Mouse (Mus musculus) hindbrain, embryonic 15.5 days (tissue): Measurements from ENCODE around the gene Rgs13. TPM values are rescaled to one million over a fixed set of nuclear protein-coding genes. Genes with fewer than 3 reads are reported as not detected.
"Not testable (repeated sequence)": the region's sequence is repeated elsewhere in the genome, so short reads cannot be mapped to it uniquely, and the experiment has no call there.

Experiments
- ATAC-seq: fragments of 200-750 bp; cut with Nextera tagmentation; 2 replicates; pipeline ENCODE4 v1.8.0; 2017; ENCODE audit warnings: low read depth, moderate number of reproducible peaks, moderate TSS enrichment; ENCODE audit not compliant: low FRiP score
- H3K27ac ChIP-seq: fragments of 300-500 bp; sonication (generic); replicated peaks from 2 replicates; pipeline ENCODE4 v1.5.1; 2015; ENCODE audit warnings: mild to moderate bottlenecking, inconsistent platforms
- H3K27me3 ChIP-seq: fragments of 300-500 bp; sonication (generic); 2 replicates; pipeline ENCODE4 v1.6.1; 2015; ENCODE audit warnings: control low read depth, inconsistent platforms
- H3K36me3 ChIP-seq: fragments of 300-500 bp; sonication (generic); 2 replicates; pipeline ENCODE4 v1.6.1; 2015; ENCODE audit warnings: control low read depth, inconsistent platforms
- H3K4me1 ChIP-seq: fragments of 300-500 bp; sonication (generic); replicated peaks from 2 replicates; pipeline ENCODE4 v1.6.1; 2015; ENCODE audit warnings: control low read depth, inconsistent platforms
- H3K4me2 ChIP-seq: fragments of 300-500 bp; sonication (generic); 2 replicates; pipeline ENCODE4 v1.6.1; 2015; ENCODE audit warnings: moderate library complexity, mild to moderate bottlenecking, inconsistent platforms
- H3K4me3 ChIP-seq: fragments of 300-500 bp; sonication (generic); 2 replicates; pipeline ENCODE4 v1.5.1; 2015; ENCODE audit warnings: mild to moderate bottlenecking, inconsistent platforms
- H3K9ac ChIP-seq: fragments of 300-500 bp; sonication (generic); 2 replicates; pipeline ENCODE4 v1.6.1; 2015; ENCODE audit warnings: inconsistent platforms
- H3K9me3 ChIP-seq: fragments of 300-500 bp; sonication (generic); 2 replicates; pipeline ENCODE4 v1.6.1; 2016; ENCODE audit warnings: control low read depth, inconsistent platforms
- WGBS: fragments of 180-500 bp; shearing (Covaris S2); methylation state at CpG from one replicate; pipeline ENCODE4 v1.1.7; 2015; 5-methylcytosine and 5-hydroxymethylcytosine counted together
- polyA plus RNA-seq: library from polyadenylated mRNA; unstranded; fragments of >200 nt; fragmentation: Nextera tagmentation; extraction: Ambion mirVana; gene quantifications from 2 replicates; pipeline ENCODE4 v1.2.1, GENCODE M21; 2015

Gene Rgs13
- polyA plus RNA-seq, 1 experiment from 2014 or later: 0.48 TPM

DNA sequence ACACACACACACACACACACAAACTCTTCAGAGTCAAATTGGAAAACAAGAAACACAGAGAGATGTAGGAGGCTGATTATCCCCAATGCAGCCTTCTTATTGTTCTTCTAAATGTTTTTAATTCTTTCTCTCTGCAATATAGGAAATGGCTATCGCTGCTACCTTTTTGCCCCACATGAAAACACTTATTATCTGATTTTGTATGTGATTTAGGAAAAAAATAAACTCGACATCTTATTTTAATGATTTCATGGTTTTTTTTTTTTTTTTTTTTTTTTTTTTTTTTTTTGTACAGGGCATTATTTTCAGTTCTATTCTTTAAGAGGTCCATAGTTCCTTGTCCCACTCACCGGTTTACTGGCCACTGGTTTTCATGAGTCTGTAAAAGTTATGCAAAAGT lies 27.2 kb downstream of the Rgs13 start:
- ATAC-seq: no peak
- H3K36me3 ChIP-seq: no peaks in the 10 kb centered on the region
- peaks cover 8% of the 10 kb centered on the region for H3K4me1 ChIP-seq
- no peak overlapping the region for H3K27ac ChIP-seq
- no peak overlapping the region for H3K4me3 ChIP-seq
- WGBS: 74% methylated on average over 3 of the region's 3 CpGs
- H3K9ac ChIP-seq: no peak overlapping the region
- H3K9me3 ChIP-seq: no peaks in the 10 kb centered on the region
- H3K4me2 ChIP-seq: no peak overlapping the region
- H3K27me3 ChIP-seq: no peaks in the 10 kb centered on the region

DNA sequence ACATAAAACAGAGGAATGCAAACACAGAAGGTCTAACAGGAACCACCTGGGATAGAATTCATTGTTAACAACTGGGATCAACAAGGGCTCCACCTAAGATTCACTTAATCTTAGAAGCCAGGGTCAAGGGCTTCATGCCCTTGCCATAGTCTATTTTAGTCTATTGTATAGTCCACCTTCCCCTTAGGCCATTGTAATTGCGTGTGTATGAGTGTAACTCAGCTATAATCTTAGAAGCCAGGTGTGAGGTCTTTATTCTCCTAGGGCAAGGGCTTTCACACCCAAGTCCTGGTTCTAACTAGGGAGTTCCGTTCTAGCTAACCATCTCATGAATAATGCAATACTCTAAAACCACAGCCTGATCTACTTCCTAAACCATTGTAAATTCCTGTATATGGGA lies 35.8 kb downstream of the Rgs13 start:
- H3K36me3 ChIP-seq, H3K4me3 ChIP-seq, ATAC-seq, H3K27ac ChIP-seq, H3K4me1 ChIP-seq, H3K4me2 ChIP-seq, H3K9me3 ChIP-seq, H3K27me3 ChIP-seq, H3K9ac ChIP-seq: not testable (repeated sequence)
- WGBS: 81% methylated on average over 2 of the region's 2 CpGs

DNA sequence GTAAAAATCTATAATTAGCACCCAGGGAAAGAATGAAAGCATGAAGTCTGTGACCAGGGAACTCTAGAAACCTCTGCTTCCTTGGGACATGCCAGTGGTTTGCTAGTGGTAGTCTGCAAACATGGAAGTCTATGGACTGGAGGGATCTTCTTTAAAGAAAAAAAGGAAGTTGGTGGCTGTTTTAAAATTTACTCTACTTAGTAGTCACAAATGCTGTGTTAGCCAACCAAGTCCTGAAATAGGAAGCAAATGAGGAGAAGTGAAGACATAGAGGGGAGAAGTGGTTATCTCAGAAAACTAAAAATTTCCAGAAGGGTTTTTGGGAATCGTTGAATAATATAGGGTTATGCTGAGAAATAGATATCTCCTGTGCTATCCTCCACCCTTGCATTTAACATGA lies 37.3 kb downstream of the Rgs13 start:
- 97% methylated on average over 1 of the region's 1 CpGs for WGBS
- no peak overlapping the region for H3K9ac ChIP-seq
- no peak overlapping the region for H3K4me3 ChIP-seq
- no peak for ATAC-seq
- H3K27me3 ChIP-seq: no peaks in the 10 kb centered on the region
- H3K27ac ChIP-seq: no peak overlapping the region
- no peaks in the 10 kb centered on the region for H3K36me3 ChIP-seq
- no peaks in the 10 kb centered on the region for H3K9me3 ChIP-seq
- no peak overlapping the region for H3K4me2 ChIP-seq
- H3K4me1 ChIP-seq: no peaks in the 10 kb centered on the region

DNA sequence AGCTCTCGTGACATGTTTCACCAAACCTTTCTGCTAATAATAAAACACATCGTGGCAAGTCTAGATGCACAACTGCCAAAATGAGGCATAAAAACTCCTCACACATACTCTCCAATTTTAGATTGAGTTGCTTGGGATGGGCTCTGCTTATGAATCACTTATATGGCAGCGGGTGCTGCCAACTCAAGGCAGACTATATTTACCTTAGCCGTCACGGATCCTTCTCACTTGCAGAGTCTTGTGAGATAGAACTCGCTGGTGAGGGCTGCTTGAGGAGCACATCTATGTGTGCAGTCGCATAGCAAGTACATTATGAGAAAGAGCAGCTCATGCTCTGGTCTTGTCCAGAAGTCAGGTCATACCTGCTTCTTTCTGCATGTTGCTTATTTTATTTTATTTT lies 49.2 kb downstream of the Rgs13 start:
- no peak for ATAC-seq
- Histone ChIP-seq H3K27ac (no peak overlapping the region), H3K9ac (no peak overlapping the region), H3K4me1 (no peaks in the 10 kb centered on the region), H3K4me3 (no peak overlapping the region), H3K4me2 (no peak overlapping the region), H3K9me3 (no peaks in the 10 kb centered on the region), H3K27me3 (no peaks in the 10 kb centered on the region), H3K36me3 (no peaks in the 10 kb centered on the region)
- WGBS: 93% methylated on average over 7 of the region's 7 CpGs

DNA sequence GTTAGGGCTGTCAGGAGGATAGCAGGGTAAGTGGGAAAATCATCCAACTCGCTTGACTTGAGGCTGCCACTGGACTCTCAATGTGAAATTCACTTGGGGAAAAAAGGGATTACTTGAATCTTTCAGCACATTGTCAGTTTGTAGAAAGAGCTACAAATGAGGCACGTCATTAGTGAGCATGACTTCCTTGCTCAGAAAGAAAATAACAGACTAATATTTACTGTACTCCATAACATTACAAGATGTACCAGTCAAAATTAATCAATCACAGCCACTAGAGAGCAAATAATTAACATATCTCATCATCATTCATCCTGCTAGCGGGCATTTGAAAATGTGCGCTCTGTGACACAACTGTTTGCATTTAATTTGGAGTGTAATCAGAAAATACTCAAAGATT lies 57.1 kb downstream of the Rgs13 start:
- ATAC-seq: no peak
- Histone ChIP-seq H3K4me3 (no peak overlapping the region), H3K4me2 (no peak overlapping the region), H3K27me3 (no peaks in the 10 kb centered on the region), H3K27ac (no peak overlapping the region), H3K4me1 (no peaks in the 10 kb centered on the region), H3K9me3 (no peaks in the 10 kb centered on the region), H3K9ac (no peak overlapping the region), H3K36me3 (no peaks in the 10 kb centered on the region)
- WGBS: 70% methylated on average over 4 of the region's 4 CpGs

DNA sequence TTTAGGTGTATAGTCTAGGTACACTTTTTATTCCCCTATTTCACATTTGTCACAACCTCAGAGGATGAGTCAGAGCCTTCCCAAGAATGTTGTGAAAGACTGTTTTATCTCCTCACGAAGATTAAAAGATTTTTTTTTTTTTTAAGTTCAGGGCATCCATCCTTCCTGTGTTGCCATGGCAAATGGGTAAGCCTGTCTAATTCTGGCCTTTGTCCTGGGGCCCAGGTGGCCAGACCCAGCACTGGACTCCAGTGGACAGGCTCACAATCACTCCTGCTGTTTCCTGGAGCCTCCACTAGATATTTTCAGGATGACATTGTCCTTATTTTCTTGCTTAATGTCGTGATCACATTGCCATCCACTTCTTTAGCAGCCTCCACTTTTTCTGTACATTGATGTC lies 57.7 kb downstream of the Rgs13 start:
- WGBS: 51% methylated on average over 2 of the region's 2 CpGs
- no peak for ATAC-seq
- H3K27ac ChIP-seq: no peak overlapping the region

DNA sequence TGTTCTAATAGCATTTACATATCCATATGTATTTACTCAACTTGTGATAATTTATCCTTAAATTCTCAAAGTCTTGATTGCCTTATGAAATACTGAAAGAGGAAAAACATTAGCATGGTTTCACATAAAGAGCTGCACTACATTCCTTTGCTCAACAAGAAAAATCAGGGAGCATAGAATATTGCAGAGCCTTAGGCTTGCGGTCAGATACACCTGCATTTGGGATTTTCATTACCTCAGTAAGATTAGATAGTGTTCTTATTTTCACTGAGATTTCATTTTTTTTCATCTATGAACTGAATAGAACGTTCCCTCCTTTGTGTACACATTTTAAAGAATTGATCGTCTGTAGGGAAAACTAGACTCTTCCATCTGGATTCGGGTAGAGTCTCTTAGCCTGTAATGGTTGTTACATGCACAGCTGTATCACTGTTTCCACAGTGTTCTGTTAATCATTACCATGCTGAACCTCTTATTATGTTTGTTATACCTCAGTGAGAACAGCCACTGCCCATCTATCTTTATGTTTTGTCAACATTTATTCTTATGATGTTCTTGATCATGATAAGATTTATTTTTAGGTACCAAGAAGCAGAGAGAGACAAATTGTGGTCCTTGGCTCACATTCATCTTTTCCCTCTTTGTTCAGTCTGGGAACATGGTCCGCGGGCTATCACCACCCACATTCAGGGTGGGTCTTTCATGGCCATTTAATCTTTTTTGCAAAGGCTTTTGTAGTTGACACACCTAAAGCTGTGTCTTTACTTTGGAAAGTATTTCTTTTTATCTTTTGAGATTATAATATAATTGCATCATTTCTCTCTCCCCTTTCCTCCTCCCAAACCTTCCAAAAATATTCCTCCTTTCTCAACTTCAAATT lies 61.1 kb downstream of the Rgs13 start:
- 82% methylated on average over 6 of the region's 6 CpGs for WGBS
- Histone ChIP-seq H3K27me3 (no peaks in the 10 kb centered on the region), H3K27ac (no peak overlapping the region), H3K36me3 (no peaks in the 10 kb centered on the region), H3K9me3 (no peaks in the 10 kb centered on the region), H3K4me2 (no peak overlapping the region), H3K4me3 (no peak overlapping the region), H3K9ac (no peak overlapping the region), H3K4me1 (no peaks in the 10 kb centered on the region)
- no peak for ATAC-seq

More for the DNA sequence above, 57.7 kb downstream of the Rgs13 start:
- Histone ChIP-seq H3K9ac (no peak overlapping the region), H3K4me2 (no peak overlapping the region), H3K9me3 (no peaks in the 10 kb centered on the region), H3K36me3 (no peaks in the 10 kb centered on the region), H3K4me3 (no peak overlapping the region), H3K27me3 (no peaks in the 10 kb centered on the region), H3K4me1 (no peaks in the 10 kb centered on the region)

DNA sequence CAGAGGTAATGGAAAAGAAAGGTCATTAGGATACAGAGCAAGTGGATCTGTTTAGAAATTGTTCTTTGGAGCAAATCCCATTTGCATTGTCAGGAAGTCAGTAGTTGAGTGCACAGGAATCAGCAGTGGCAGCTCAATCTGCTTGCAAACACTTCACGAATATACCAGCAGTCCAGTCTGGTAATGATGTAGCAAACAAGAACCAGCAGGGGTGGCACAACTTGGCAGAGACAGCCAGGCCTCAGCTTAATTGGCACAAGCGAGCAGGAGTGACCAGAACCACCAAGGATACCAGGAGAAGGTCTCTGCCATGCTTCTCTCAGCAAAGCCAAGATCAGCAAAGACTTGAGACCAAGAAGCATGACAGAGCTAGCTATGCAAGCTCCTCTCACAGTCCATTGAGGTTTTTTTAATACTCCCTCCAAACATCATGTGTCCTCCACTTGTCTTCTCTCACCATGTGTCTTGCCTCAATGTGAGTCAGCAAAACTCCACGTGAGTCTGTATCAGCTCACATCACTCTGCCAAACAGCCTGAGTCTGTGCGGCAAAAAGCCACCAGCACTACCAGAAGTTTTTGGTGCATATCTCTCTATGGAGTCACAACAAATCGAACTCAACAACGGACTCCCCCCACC lies 63.6 kb downstream of the Rgs13 start:
- H3K36me3 ChIP-seq: no peaks in the 10 kb centered on the region
- 77% methylated on average over 6 of the region's 6 CpGs for WGBS
- H3K9me3 ChIP-seq: no peaks in the 10 kb centered on the region
- no peaks in the 10 kb centered on the region for H3K4me1 ChIP-seq
- H3K27me3 ChIP-seq: no peaks in the 10 kb centered on the region
- H3K4me3 ChIP-seq: no peak overlapping the region
- H3K27ac ChIP-seq: no peak overlapping the region
- H3K4me2 ChIP-seq: no peak overlapping the region
- no peak overlapping the region for H3K9ac ChIP-seq
- ATAC-seq: no peak

DNA sequence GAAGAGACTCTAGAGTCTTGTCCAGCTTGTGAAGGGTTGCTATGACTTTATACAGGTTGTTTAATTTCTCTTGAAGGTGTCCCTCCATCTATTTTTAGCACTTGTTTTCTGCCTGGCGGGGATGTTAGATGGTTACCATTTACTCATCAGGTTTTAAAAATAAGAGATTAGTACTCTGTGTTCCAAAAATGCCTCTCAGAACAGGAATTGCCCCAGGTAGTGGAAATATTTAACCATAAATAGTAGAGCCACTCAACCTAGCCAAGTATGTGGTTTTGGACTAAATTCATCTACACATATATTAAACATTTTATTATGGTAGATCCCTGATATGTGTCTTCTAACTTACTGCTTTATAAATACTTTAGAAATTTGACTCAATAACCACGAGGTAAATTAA lies 64.2 kb downstream of the Rgs13 start:
- Histone ChIP-seq H3K27me3 (no peaks in the 10 kb centered on the region), H3K36me3 (no peaks in the 10 kb centered on the region), H3K4me3 (no peak overlapping the region), H3K4me1 (no peaks in the 10 kb centered on the region), H3K9ac (no peak overlapping the region), H3K4me2 (no peak overlapping the region), H3K27ac (no peak overlapping the region), H3K9me3 (no peaks in the 10 kb centered on the region)
- no peak for ATAC-seq
- WGBS: 74% methylated on average over 2 of the region's 2 CpGs

DNA sequence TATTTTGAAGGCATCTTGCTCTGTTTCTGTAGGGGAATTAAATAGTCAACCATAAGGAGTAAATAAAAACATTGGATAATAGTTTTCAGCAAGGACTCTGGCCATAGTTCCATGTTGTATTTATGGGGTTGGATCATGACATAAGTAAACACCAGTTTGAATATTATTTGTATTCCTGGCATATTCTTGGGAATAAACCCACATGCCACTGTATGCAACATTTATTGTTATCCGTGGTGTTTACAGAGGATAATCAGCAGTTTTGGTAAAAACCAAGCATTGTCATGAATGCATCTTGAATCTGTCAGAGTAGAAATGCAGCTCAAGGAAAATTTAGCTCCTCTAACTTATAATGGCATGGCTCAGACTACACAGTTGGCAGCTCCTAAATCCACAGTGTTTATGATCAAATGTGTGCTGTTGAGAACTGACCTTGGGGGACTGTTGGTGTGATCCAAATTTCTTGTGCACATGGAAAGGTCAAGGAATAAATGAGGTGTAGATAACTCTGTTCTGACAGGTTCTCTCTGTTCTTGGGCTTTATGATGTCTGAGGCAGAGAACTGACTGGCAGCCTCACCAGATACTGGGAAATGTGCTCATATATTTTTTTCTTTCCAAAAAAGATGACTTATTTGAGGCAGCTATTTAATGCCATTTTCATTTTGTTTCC lies 78.4 kb downstream of the Rgs13 start:
- H3K4me2 ChIP-seq: no peak overlapping the region
- no peaks in the 10 kb centered on the region for H3K4me1 ChIP-seq
- no peak overlapping the region for H3K9ac ChIP-seq
- H3K9me3 ChIP-seq: no peaks in the 10 kb centered on the region
- ATAC-seq: no peak
- H3K27ac ChIP-seq: no peak overlapping the region
- no peaks in the 10 kb centered on the region for H3K27me3 ChIP-seq
- H3K4me3 ChIP-seq: no peak overlapping the region
- no peaks in the 10 kb centered on the region for H3K36me3 ChIP-seq
- 82% methylated on average over 1 of the region's 1 CpGs for WGBS

DNA sequence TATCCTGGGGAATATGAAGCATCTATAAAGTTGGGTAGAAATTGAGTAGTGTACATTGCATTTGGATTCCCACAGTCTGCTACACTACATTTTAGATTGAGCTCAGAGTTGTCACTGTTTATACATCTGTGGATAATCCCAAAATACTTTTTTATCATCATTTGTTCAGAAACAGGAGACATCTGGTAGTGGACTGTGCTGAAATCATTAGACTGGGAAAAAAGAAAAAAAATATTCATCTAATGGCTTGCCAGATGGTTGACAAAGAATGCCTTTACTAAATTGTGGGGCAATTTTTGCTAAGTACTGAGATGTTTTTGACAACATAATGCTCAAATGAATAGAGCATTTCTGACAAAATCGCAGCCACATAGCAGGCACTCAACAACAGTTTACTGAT lies 86.8 kb downstream of the Rgs13 start:
- Histone ChIP-seq H3K27me3 (no peaks in the 10 kb centered on the region), H3K4me2 (no peak overlapping the region), H3K36me3 (no peaks in the 10 kb centered on the region), H3K9me3 (no peaks in the 10 kb centered on the region), H3K27ac (no peak overlapping the region), H3K4me1 (no peaks in the 10 kb centered on the region), H3K9ac (no peak overlapping the region), H3K4me3 (no peak overlapping the region)
- no peak for ATAC-seq
- WGBS: 91% methylated on average over 1 of the region's 1 CpGs
